Mouse (Mus musculus) mature B cell (primary cell): ENCODE data around the gene Gli3.

Experiments
- in situ Hi-C: fragments of 300-500 bp; cut with MboI; formaldehyde crosslinking; loops from 2 replicates; pipeline ENCODE4 v1.14.3; 2019

Gene Gli3

GRCm38 (mm10) chr13:15462830-15463491 lies at the start of gene Gli3:
Gene Gli3, plus strand, starts transcription at chr13:15463235.
- in situ Hi-C loops, result no loop called here

GRCm38 (mm10) chr13:15421182-15421750 lies 41.8 kb upstream of the Gli3 start:
- in situ Hi-C loops, result no loop called here

- in situ Hi-C loops, result no loop called here
Observed at GRCm38 (mm10) chr13:15442002-15442401, 21.0 kb upstream of the Gli3 start.

GRCm38 (mm10) chr13:15444312-15444711 lies 18.7 kb upstream of the Gli3 start:
- in situ Hi-C loops, result no loop called here

- in situ Hi-C loops, result no loop called here
Observed at GRCm38 (mm10) chr13:15445591-15445990, 17.4 kb upstream of the Gli3 start.

GRCm38 (mm10) chr13:15446004-15446403 lies 17.0 kb upstream of the Gli3 start:
- in situ Hi-C loops, result no loop called here

GRCm38 (mm10) chr13:15446782-15447564 lies 16.1 kb upstream of the Gli3 start:
- in situ Hi-C loops, result no loop called here

- in situ Hi-C loops, result no loop called here
Observed at GRCm38 (mm10) chr13:15450941-15451340, 12.1 kb upstream of the Gli3 start.

GRCm38 (mm10) chr13:15457841-15458240 lies 5.2 kb upstream of the Gli3 start:
- in situ Hi-C loops, result no loop called here

GRCm38 (mm10) chr13:15461926-15462325 lies 1.1 kb upstream of the Gli3 start:
- in situ Hi-C loops, result no loop called here

GRCm38 (mm10) chr13:15463492-15464080 lies 551 bp downstream of the Gli3 start:
- in situ Hi-C loops, result no loop called here

GRCm38 (mm10) chr13:15464081-15464526 lies 1.1 kb downstream of the Gli3 start:
- in situ Hi-C loops, result no loop called here

- in situ Hi-C loops, result no loop called here
Observed at GRCm38 (mm10) chr13:15464741-15465250, 1.8 kb downstream of the Gli3 start.

GRCm38 (mm10) chr13:15466496-15466895 lies 3.5 kb downstream of the Gli3 start:
- in situ Hi-C loops, result no loop called here

GRCm38 (mm10) chr13:15467409-15467808 lies 4.4 kb downstream of the Gli3 start:
- in situ Hi-C loops, result no loop called here

- in situ Hi-C loops, result no loop called here
Observed at GRCm38 (mm10) chr13:15468421-15468820, 5.4 kb downstream of the Gli3 start.

- in situ Hi-C loops, result no loop called here
Observed at GRCm38 (mm10) chr13:15470056-15470455, 7.0 kb downstream of the Gli3 start.

GRCm38 (mm10) chr13:15472712-15473111 lies 9.7 kb downstream of the Gli3 start:
- in situ Hi-C loops, result no loop called here

- in situ Hi-C loops, result no loop called here
Observed at GRCm38 (mm10) chr13:15474393-15474792, 11.4 kb downstream of the Gli3 start.

- in situ Hi-C loops, result no loop called here
Observed at GRCm38 (mm10) chr13:15486033-15486891, 23.2 kb downstream of the Gli3 start.

GRCm38 (mm10) chr13:15487334-15487733 lies 24.3 kb downstream of the Gli3 start:
- in situ Hi-C loops, result no loop called here
